In the genomic region with DNA sequence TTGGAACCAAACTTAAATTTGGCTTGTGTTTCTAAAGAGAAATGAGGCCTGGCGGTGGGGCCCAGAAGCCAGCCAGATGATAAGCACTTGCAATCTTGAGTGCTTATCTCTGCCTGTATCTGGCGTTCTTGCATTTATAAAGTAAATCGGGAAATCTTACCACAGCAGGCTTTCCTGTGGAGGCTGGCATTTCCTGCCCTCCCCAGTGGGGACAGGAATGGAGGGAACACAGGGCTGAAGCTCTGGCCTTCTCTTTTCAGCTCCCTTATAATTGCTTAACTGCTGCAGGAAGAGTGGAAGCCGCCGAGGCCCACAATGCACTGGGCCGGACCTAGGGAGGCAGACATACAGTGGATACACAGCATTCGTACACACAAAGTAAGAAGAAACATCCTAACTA, we compare ENCODE assay signal across 15 mouse cellular contexts. TPM values are rescaled to one million over a fixed set of nuclear protein-coding genes. Genes with fewer than 3 reads are reported as not detected.
DNase-seq lines count a peak whose midpoint lies in the region; ATAC-seq lines count a peak whose summit lies in the region.
"Had no signal": no experiment of that assay in that cellular context is flagged by ENCODE, and none has a peak within 500 bp of the region (broad histone marks: within the 10 kb centered on the region; RNA-seq: fewer than 3 reads in every experiment).

No protein-coding gene starts in this region.

- DNase-seq in kidney, postnatal 4 days, result no peak
- DNase-seq in liver, embryonic 11.5 days (ENCODE audit: low spot score), result no peak
- DNase-seq in lung, postnatal 36 days, result peak; percentile 62
- DNase-seq in cerebellum, adult 11-12 months, result no peak
- DNase-seq in right cerebral cortex, postnatal 36 days (ENCODE audit: low spot score in 2 of 2), result no peak
- DNase-seq: adrenal gland, adult 2 months; cerebellum, postnatal 10 days; gastrocnemius, adult 2 months; heart, postnatal 36 days; kidney, postnatal 36 days had no signal

- H3K27ac ChIP-seq in kidney, embryonic 16.5 days (ENCODE audit: low read length), result peak overlapping the region; percentile 11; the same call in 1 of the 2 replicates
- H3K27ac ChIP-seq in liver, embryonic 11.5 days (ENCODE audit: low read depth, low read length), result no peak overlapping the region
- H3K27ac ChIP-seq: forebrain, embryonic 15.5 days; gastrocnemius, adult 2 months; intestine, embryonic 15.5 days had no signal

- H3K9ac ChIP-seq in kidney, embryonic 16.5 days (replicated peaks; ENCODE audit: low read length), result no peak overlapping the region
- no peak overlapping the region for H3K9ac ChIP-seq in liver, embryonic 11.5 days (ENCODE audit: low read depth, low read length)
- H3K9ac ChIP-seq: forebrain, embryonic 15.5 days; intestine, embryonic 15.5 days had no signal

- 66% methylated on average over 7 of the region's 7 CpGs for WGBS in kidney, embryonic 16.5 days
- WGBS in liver, embryonic 11.5 days, result 26% methylated on average over 7 of the region's 7 CpGs

- no peak overlapping the region for H3K4me2 ChIP-seq in kidney, embryonic 16.5 days (replicated peaks; ENCODE audit: low read depth, low read length)
- peak overlapping the region; percentile 24 for H3K4me2 ChIP-seq in liver, embryonic 11.5 days
- H3K4me2 ChIP-seq: forebrain, embryonic 15.5 days; intestine, embryonic 15.5 days had no signal

- ATAC-seq in kidney, embryonic 16.5 days (ENCODE audit: low FRiP score, low TSS enrichment), result no peak
- peak; percentile 84 for ATAC-seq in common myeloid progenitor, adult 5-6 weeks (replicated peaks; ENCODE audit: low read depth, poor library complexity, severe bottlenecking)
- peak; percentile 48 for ATAC-seq in liver, embryonic 11.5 days (replicated peaks; ENCODE audit: low FRiP score)
- ATAC-seq: forebrain, embryonic 15.5 days; intestine, embryonic 15.5 days had no signal

- no peaks in the 10 kb centered on the region for H3K27me3 ChIP-seq in kidney, embryonic 16.5 days (ENCODE audit: insufficient read depth, low read length)
- no peaks in the 10 kb centered on the region for H3K27me3 ChIP-seq in liver, embryonic 11.5 days (replicated peaks; ENCODE audit: control insufficient read depth, insufficient read depth, low read length)
- H3K27me3 ChIP-seq: CH12.LX; intestine, embryonic 15.5 days had no signal

- no peak overlapping the region for H3K4me3 ChIP-seq in kidney, embryonic 16.5 days (ENCODE audit: low read length)
- no peak overlapping the region for H3K4me3 ChIP-seq in liver, embryonic 11.5 days (ENCODE audit: low read depth, low read length)
- H3K4me3 ChIP-seq: forebrain, embryonic 15.5 days; gastrocnemius, adult 2 months; intestine, embryonic 15.5 days had no signal

- H3K4me1 ChIP-seq in kidney, embryonic 16.5 days (ENCODE audit: insufficient read depth, low read length), result peaks cover under 1% of the 10 kb centered on the region; the same call in 1 of the 2 replicates
- H3K4me1 ChIP-seq in liver, embryonic 11.5 days (replicated peaks; ENCODE audit: control insufficient read depth, insufficient read depth, low read length), result peaks cover 24% of the 10 kb centered on the region
- H3K4me1 ChIP-seq: forebrain, embryonic 15.5 days; intestine, embryonic 15.5 days had no signal

- no peaks in the 10 kb centered on the region for H3K9me3 ChIP-seq in kidney, embryonic 16.5 days (ENCODE audit: low read length)
- H3K9me3 ChIP-seq in liver, embryonic 11.5 days (ENCODE audit: control insufficient read depth, low read length), result no peaks in the 10 kb centered on the region
- H3K9me3 ChIP-seq: forebrain, embryonic 15.5 days; intestine, embryonic 15.5 days had no signal

- no peaks in the 10 kb centered on the region for H3K36me3 ChIP-seq in kidney, embryonic 16.5 days (ENCODE audit: insufficient read depth, low read length)
- no peaks in the 10 kb centered on the region for H3K36me3 ChIP-seq in liver, embryonic 11.5 days (ENCODE audit: control insufficient read depth, insufficient read depth, low read length)
- H3K36me3 ChIP-seq: forebrain, embryonic 15.5 days; intestine, embryonic 15.5 days had no signal

RNA-seq across cellular contexts. Expression of gene Fli1, which starts 13.7 kb away (rescaled TPM):
- polyA plus RNA-seq in kidney, embryonic 16.5 days (2015; fragmentation: Nextera tagmentation; extraction: Ambion mirVana), result 29.4 and 30.3 TPM in 2 replicates
- 88.2 and 91.2 TPM in 2 replicates for total RNA-seq in common myeloid progenitor, adult 5-6 weeks (2017)
- polyA plus RNA-seq in liver, embryonic 11.5 days (2014; fragmentation: Nextera tagmentation; extraction: Ambion mirVana), result 23.1 and 24.3 TPM in 2 replicates
